Mouse (Mus musculus) heart, embryonic 14.5 days (tissue): Measurements from ENCODE around the gene Pold4. TPM values are rescaled to one million over a fixed set of nuclear protein-coding genes. Genes with fewer than 3 reads are reported as not detected.
"Not testable (repeated sequence)": the region's sequence is repeated elsewhere in the genome, so short reads cannot be mapped to it uniquely, and the experiment has no call there.

Experiments used
- ATAC-seq: fragments of 200-750 bp; cut with Nextera tagmentation; 2 replicates; pipeline ENCODE4 v1.8.0; 2017; ENCODE audit warnings: low read depth, moderate TSS enrichment; ENCODE audit not compliant: insufficient number of reproducible peaks, insufficient read depth, low FRiP score
- H3K27ac ChIP-seq, 2 experiments: fragments of 200-500 bp in 1 of 2; fragments of 300-500 bp in 1 of 2; sonication (generic) in 1 of 2; replicated peaks in 1 of 2; 2 replicates each; pipeline ENCODE4 v1.5.1; 2012 to 2014; ENCODE audit warnings: low read depth in 2 of 2, low read length in 2 of 2, control low read depth in 1 of 2, mild to moderate bottlenecking in 1 of 2, mixed read lengths in 1 of 2; ENCODE audit not compliant: control insufficient read depth in 1 of 2, insufficient read depth in 1 of 2
- H3K27me3 ChIP-seq: fragments of 300-500 bp; sonication (generic); 2 replicates; pipeline ENCODE4 v1.6.1; 2014; ENCODE audit warnings: mild to moderate bottlenecking, low read length, control low read depth; ENCODE audit not compliant: control insufficient read depth, insufficient read depth
- H3K36me3 ChIP-seq: fragments of 300-500 bp; sonication (generic); 2 replicates; pipeline ENCODE4 v1.6.1; 2014; ENCODE audit warnings: mild to moderate bottlenecking, control low read depth, low read length, mixed read lengths; ENCODE audit not compliant: control insufficient read depth, insufficient read depth
- H3K4me1 ChIP-seq, 2 experiments: fragments of 200-500 bp in 1 of 2; fragments of 300-500 bp in 1 of 2; sonication (generic) in 1 of 2; 2 replicates each; pipeline ENCODE4 v1.6.1; 2012 to 2014; ENCODE audit warnings: low read length in 2 of 2, control low read depth in 1 of 2, mixed read lengths in 1 of 2; ENCODE audit not compliant: control insufficient read depth in 2 of 2, insufficient read depth in 2 of 2
- H3K4me2 ChIP-seq: fragments of 300-500 bp; sonication (generic); 2 replicates; pipeline ENCODE4 v1.6.1; 2014; ENCODE audit warnings: mild to moderate bottlenecking, low read length
- H3K4me3 ChIP-seq, 2 experiments: fragments of 200-500 bp in 1 of 2; fragments of 300-500 bp in 1 of 2; sonication (generic) in 1 of 2; 2 replicates each; pipeline ENCODE4 v1.5.1; 2012 to 2014; ENCODE audit warnings: low read length in 2 of 2, mild to moderate bottlenecking in 2 of 2, control low read depth in 1 of 2, low read depth in 1 of 2, moderate library complexity in 1 of 2; ENCODE audit not compliant: control insufficient read depth in 1 of 2, insufficient read depth in 1 of 2
- H3K9ac ChIP-seq: fragments of 300-500 bp; sonication (generic); 2 replicates; pipeline ENCODE4 v1.6.1; 2014; ENCODE audit warnings: mild to moderate bottlenecking, low read length
- H3K9me3 ChIP-seq: fragments of 300-500 bp; sonication (generic); 2 replicates; pipeline ENCODE4 v1.6.1; 2016; ENCODE audit warnings: low read length, control low read depth; ENCODE audit not compliant: control insufficient read depth
- WGBS: fragments of 180-500 bp; shearing (Covaris S2); extraction: QIAGEN DNeasy Blood & Tissue Kit; methylation state at CpG from one replicate; pipeline ENCODE4 v1.1.7; 2014; 5-methylcytosine and 5-hydroxymethylcytosine counted together
- polyA plus RNA-seq: library from polyadenylated mRNA; unstranded; fragments of >200 nt; fragmentation: Nextera tagmentation; extraction: Ambion mirVana; gene quantifications from 2 replicates; pipeline ENCODE4 v1.2.1, GENCODE M21; 2014

The Pold4 gene
- polyA plus RNA-seq, 1 experiment from 2014 or later = 26.8 TPM

DNA sequence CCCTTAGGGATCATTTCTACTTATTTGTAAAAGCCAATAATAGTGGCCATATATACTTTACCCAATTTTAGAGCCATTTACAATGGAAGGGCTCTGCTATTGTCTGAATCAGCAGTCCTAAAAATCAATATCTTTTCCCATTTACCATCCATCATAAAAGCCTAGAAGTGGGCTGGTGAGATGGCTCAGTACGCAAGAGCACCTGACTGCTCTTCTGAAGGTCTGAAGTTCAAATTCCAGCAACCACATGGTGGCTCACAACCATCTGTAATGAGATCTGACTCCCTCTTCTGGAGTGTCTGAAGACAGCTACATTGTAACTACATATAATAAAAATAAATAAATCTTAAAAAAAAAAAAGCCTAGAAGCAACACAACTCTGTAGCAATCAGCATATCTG, 17.0 kb downstream of the Pold4 start:
- H3K4me2 ChIP-seq, H3K9ac ChIP-seq, H3K9me3 ChIP-seq, H3K27me3 ChIP-seq, H3K27ac ChIP-seq, H3K36me3 ChIP-seq, H3K4me1 ChIP-seq, H3K4me3 ChIP-seq, ATAC-seq: not testable (repeated sequence)
- 72% methylated on average over 1 of the region's 1 CpGs for WGBS

DNA sequence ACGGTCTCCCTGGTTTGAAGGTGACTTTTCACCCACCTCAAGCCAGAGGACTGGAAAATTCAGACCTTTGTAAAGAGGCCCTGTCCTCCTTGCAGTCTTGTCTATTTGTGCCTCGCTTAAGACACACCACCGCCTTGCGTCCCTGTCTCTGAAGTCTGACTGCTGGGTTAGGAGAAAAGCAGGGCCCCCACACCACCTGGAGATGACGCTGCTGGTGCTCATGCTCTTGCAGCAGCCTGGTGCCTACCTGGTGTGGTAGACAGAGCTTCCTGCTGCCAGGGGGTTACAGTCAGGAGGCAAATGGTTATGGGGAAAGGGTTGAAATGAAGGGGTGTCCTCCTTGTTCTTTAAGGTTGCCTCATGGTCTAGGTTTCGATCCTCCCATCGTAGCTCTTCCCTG, 22.5 kb downstream of the Pold4 start:
- Histone ChIP-seq H3K4me2 (no peak overlapping the region), H3K4me1 (peaks cover 0 to 5% of the 10 kb centered on the region in 2 experiments; a peak in 2 of 4 replicates), H3K9ac (no peak overlapping the region), H3K4me3 (no peak overlapping the region), H3K27me3 (no peaks in the 10 kb centered on the region), H3K9me3 (no peaks in the 10 kb centered on the region), H3K36me3 (no peaks in the 10 kb centered on the region), H3K27ac (no peak overlapping the region)
- 76% methylated on average over 7 of the region's 7 CpGs for WGBS
- no peak for ATAC-seq

DNA sequence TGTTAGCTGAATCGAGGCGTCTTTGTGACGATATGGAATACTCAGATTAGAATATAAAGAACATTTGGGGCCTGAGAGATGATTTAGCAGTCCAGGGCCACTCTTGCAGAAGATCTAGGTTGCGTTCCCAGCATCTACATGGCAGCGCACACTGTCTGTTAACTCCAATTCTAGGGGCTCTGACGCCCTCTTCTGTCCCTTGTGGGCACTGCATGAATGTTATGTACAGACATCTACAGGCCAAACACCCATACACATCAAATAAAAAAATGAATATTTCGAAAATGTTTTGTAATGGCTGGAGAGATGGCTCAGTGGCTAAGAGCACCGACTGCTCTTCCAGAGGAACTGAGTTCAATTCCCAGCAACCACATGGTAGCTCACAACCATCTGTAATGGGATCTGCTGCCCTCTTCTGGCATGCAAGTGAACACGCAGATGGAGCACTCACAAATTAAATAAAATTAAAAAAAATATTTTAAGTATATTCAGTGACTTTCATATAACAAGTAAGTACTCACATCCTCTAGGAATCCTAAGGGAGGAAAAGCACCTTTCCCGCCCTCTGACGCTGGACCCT, 24.0 kb downstream of the Pold4 start:
- H3K27ac ChIP-seq = no peak overlapping the region
- no peaks in the 10 kb centered on the region for H3K9me3 ChIP-seq
- 74% methylated on average over 11 of the region's 11 CpGs for WGBS
- H3K9ac ChIP-seq = no peak overlapping the region
- H3K4me2 ChIP-seq = no peak overlapping the region
- ATAC-seq = no peak
- H3K4me1 ChIP-seq = peaks cover 0 to 5% of the 10 kb centered on the region in 2 experiments; a peak in 2 of 4 replicates
- no peaks in the 10 kb centered on the region for H3K27me3 ChIP-seq
- no peak overlapping the region for H3K4me3 ChIP-seq
- no peaks in the 10 kb centered on the region for H3K36me3 ChIP-seq

DNA sequence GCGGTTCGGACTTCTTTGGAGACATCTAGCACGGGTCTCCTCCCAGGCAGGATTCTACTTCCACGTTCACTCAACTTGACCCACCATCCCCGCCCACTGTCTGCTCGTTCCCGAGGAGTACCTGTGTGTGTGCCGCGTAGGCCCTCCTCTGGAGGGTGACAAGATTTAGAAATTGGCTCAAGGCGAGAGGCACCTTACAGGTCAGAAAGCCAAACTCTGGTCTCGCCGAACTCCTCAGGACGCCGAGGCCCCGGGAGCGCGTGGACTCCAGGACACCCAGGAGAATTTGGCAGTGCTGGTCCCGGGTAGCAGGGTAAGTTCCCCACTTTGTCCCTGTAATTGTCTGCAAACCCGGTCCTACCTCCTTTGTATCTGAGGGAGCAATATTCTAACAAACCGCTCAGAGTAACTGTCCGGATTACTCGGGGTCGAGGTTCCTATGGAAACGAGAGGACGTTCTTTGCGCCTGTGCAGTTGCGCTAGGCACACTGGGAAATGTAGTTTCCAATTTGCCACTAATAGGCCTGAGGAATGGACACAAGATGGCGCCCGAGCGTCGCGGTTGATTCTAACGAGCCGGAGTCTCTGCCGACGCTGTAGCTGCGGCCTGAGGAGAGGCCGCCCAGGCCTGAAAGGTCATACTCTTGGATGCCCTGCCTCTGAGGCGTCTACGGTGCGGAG, 25.7 kb downstream of the Pold4 start:
- peak; percentile 90 for ATAC-seq
- no peaks in the 10 kb centered on the region for H3K9me3 ChIP-seq

DNA sequence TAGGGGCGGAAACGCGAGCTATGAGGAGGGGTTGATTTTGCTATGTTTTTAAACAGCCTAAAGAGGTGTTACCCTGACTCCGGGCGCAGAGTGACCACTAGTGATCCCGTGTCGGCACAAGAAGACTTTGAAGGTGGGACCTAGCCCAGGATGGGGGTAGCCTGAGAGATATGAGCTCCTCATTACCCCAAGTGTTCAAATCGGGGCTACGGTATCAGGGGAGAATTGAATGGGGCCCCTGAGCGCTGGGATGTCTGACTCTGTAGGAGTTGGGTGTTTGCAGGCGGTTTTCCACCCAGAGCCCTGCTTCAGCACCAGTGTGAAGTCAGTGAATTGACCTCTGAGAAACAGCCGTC, 26.2 kb downstream of the Pold4 start:
- no peaks in the 10 kb centered on the region for H3K36me3 ChIP-seq
- H3K27ac ChIP-seq = 0 out of 4 replicates have a peak overlapping the region, but pooled peaks of 1 of the 2 experiments have one; percentile 26
- 20% methylated on average over 12 of the region's 12 CpGs for WGBS
- peak overlapping the region; percentile 75 for H3K4me2 ChIP-seq
- no peaks in the 10 kb centered on the region for H3K9me3 ChIP-seq
- no peak for ATAC-seq
- H3K9ac ChIP-seq = peak overlapping the region; percentile 73
- H3K27me3 ChIP-seq = no peaks in the 10 kb centered on the region
- H3K4me1 ChIP-seq = peaks cover 0 to 5% of the 10 kb centered on the region in 2 experiments; a peak in 2 of 4 replicates
- H3K4me3 ChIP-seq = peak overlapping the region; percentile 43 to 73

More for the DNA sequence above, 25.7 kb downstream of the Pold4 start:
- no peaks in the 10 kb centered on the region for H3K36me3 ChIP-seq
- H3K4me1 ChIP-seq = peaks cover 0 to 5% of the 10 kb centered on the region in 2 experiments; a peak in 2 of 4 replicates
- H3K27me3 ChIP-seq = no peaks in the 10 kb centered on the region
- 0 out of 4 replicates have a peak overlapping the region, but pooled peaks of 1 of the 2 experiments have one; percentile 26 for H3K27ac ChIP-seq
- WGBS = 1% methylated on average over 41 of the region's 41 CpGs
- H3K4me3 ChIP-seq = peak overlapping the region; percentile 65 to 73
- peak overlapping the region; percentile 75 for H3K4me2 ChIP-seq
- H3K9ac ChIP-seq = peak overlapping the region; percentile 76

DNA sequence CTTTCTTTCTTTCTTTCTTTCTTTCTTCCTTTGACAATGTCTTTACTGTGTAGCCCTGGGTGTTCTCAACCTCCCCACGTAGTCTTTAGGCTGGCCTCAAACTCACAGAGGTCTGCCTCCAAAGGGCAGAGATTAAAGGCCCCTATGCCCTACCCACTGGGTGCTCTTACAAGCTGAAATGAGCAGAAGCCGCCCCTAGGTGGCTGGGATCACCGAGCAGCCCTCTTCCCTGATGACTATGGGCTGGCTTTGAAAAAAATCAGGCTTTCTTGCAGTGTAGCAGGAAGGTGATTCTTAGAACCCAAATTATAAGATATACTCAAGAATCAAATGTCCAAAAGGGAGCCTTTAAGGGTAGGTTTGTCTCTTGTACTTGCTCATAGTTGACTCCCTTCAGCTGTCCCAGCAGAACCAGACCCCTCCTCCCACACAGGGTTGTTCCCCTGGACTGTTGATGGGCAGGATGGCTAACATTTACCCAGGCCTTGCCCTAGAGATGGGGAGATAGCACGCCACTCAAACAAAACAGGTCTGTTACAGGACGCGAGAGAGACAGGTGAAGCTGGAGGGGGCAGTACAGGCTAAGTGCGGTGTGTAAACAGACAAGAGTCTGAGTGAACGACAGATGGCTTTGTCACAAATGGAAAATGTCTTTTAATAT, 29.5 kb downstream of the Pold4 start:
- Histone ChIP-seq H3K27me3 (no peaks in the 10 kb centered on the region), H3K9ac (no peak overlapping the region), H3K4me3 (no peak overlapping the region), H3K36me3 (no peaks in the 10 kb centered on the region), H3K4me1 (peaks cover 0 to 5% of the 10 kb centered on the region in 2 experiments; a peak in 1 of 4 replicates), H3K4me2 (no peak overlapping the region), H3K9me3 (no peaks in the 10 kb centered on the region), H3K27ac (no peak overlapping the region)
- ATAC-seq = no peak
- WGBS = 61% methylated on average over 8 of the region's 8 CpGs

DNA sequence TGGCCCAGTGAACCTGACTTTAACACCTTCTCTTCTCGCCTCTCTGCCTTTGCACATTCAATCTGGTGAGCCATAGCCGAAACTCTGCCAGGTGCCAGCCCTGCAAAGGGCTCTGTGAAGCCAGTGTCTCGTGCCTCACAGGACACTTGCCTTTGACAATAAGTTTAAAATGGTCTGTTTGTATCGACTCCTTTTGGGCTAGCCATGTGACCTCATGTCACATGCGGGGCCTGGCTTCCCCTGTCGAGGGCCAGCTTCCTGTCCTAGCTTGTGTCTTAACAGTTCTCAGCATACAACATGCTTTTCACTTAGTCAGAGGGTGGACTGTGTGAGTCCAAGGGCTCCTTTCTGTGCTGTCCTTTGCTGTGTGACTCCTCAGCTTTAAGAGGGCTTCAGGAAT, 31.1 kb downstream of the Pold4 start:
- Histone ChIP-seq H3K4me3 (no peak overlapping the region), H3K36me3 (no peaks in the 10 kb centered on the region), H3K27me3 (peaks cover 5% of the 10 kb centered on the region), H3K9me3 (no peaks in the 10 kb centered on the region), H3K4me2 (no peak overlapping the region), H3K9ac (no peak overlapping the region), H3K4me1 (peaks cover 0 to 4% of the 10 kb centered on the region in 2 experiments; a peak in 1 of 4 replicates), H3K27ac (no peak overlapping the region)
- no peak for ATAC-seq
- WGBS = 68% methylated on average over 6 of the region's 6 CpGs
